In the genomic region with DNA sequence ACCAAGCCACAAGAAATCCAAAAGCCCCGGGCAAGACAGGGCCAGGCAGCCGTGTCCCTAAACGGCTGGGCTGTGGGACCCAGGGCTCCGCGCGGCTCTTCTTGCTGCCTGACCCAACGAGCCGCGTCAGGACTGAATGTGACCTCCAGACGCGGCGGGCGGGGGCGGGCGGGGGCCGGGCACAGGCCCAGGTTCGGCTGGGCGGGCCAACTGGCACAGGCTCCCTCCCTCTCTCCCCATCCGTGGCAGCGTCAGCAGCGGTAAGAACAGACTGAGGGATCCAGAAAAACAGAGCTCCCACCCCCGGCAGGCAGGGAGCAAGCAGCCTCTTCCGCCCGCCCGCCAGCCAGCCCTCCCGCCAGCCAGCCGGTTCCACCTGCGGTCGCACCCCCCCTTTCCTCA, we compare ENCODE assay signal across 8 mouse cellular contexts. TPM values are rescaled to one million over a fixed set of nuclear protein-coding genes. Genes with fewer than 3 reads are reported as not detected.
DNase-seq lines count a peak whose midpoint lies in the region; ATAC-seq and TF ChIP-seq lines count a peak whose summit lies in the region.

No protein-coding gene starts in this region.

- no peak for TF ChIP-seq CTCF in kidney, postnatal 0 days (IDR thresholded peaks at IDR 0.05; ENCODE audit: low read depth)

- H3K4me1 ChIP-seq in forebrain, embryonic 10.5 days = peaks cover 86% of the 10 kb centered on the region
- H3K4me1 ChIP-seq in heart, embryonic 14.5 days (ENCODE audit: control insufficient read depth in 2 of 2, insufficient read depth in 2 of 2, low read length in 2 of 2) = peaks cover 54 to 83% of the 10 kb centered on the region in 2 experiments
- H3K4me1 ChIP-seq in kidney, postnatal 0 days (replicated peaks; ENCODE audit: insufficient read depth, low read length) = peaks cover 47% of the 10 kb centered on the region
- peaks cover 39% of the 10 kb centered on the region for H3K4me1 ChIP-seq in midbrain, embryonic 16.5 days (ENCODE audit: control insufficient read depth, insufficient read depth, low read length)

- H3K27ac ChIP-seq in forebrain, embryonic 10.5 days = peak overlapping the region; percentile 78
- H3K27ac ChIP-seq in heart, embryonic 14.5 days (replicated peaks in 1 of 2; ENCODE audit: control insufficient read depth in 1 of 2, insufficient read depth in 1 of 2, low read depth in 2 of 2, low read length in 2 of 2) = peak overlapping the region; percentile 34 to 83; a peak in 3 of 4 replicates
- H3K27ac ChIP-seq in kidney, postnatal 0 days = peak overlapping the region; percentile 81
- peak overlapping the region; percentile 23 for H3K27ac ChIP-seq in midbrain, embryonic 16.5 days (ENCODE audit: low read length)

- 1% methylated on average over 27 of the region's 29 CpGs for WGBS in forebrain, embryonic 10.5 days
- WGBS in heart, embryonic 14.5 days = 2% methylated on average over 27 of the region's 29 CpGs
- 2% methylated on average over 28 of the region's 29 CpGs for WGBS in kidney, postnatal 0 days
- 1% methylated on average over 24 of the region's 29 CpGs for WGBS in midbrain, embryonic 16.5 days

- ATAC-seq in heart, embryonic 14.5 days (ENCODE audit: insufficient number of reproducible peaks, insufficient read depth, low FRiP score, low read depth) = peak; percentile 37
- ATAC-seq in kidney, postnatal 0 days (replicated peaks; ENCODE audit: low FRiP score, low read depth) = peak; percentile 58
- ATAC-seq in midbrain, embryonic 16.5 days = peak; percentile 57

- H3K4me3 ChIP-seq in forebrain, embryonic 10.5 days = peak overlapping the region; percentile 48
- H3K4me3 ChIP-seq in heart, embryonic 14.5 days (ENCODE audit: control insufficient read depth in 1 of 2, insufficient read depth in 1 of 2, low read depth in 1 of 2, low read length in 2 of 2) = peak overlapping the region; percentile 35 to 39
- peak overlapping the region; percentile 21 for H3K4me3 ChIP-seq in kidney, postnatal 0 days (replicated peaks; ENCODE audit: low read depth, low read length)
- peak overlapping the region; percentile 32 for H3K4me3 ChIP-seq in midbrain, embryonic 16.5 days (ENCODE audit: low read depth, low read length)

- DNase-seq in spleen, adult 18-20 months = peak; percentile 22 to 35
- no peak for DNase-seq in spleen, postnatal 14 days (ENCODE audit: low spot score in 2 of 2)
- DNase-seq in forebrain, embryonic 10.5 days (ENCODE audit: extremely low spot score, low spot score) = no peak
- peak; percentile 81 for DNase-seq in kidney, postnatal 0 days (ENCODE audit: low spot score)
- DNase-seq in liver = peak; percentile 37
- DNase-seq in telencephalon, adult 2 months (ENCODE audit: low read depth, low spot score) = peak; percentile 77

- H3K9ac ChIP-seq in heart, embryonic 14.5 days (ENCODE audit: low read length) = peak overlapping the region; percentile 72
- H3K9ac ChIP-seq in kidney, postnatal 0 days (ENCODE audit: low read depth, low read length) = peak overlapping the region; percentile 44; the same call in 1 of the 2 replicates
- peak overlapping the region; percentile 67 for H3K9ac ChIP-seq in midbrain, embryonic 16.5 days (ENCODE audit: low read depth, low read length)

- H3K4me2 ChIP-seq in heart, embryonic 14.5 days (ENCODE audit: low read length) = peak overlapping the region; percentile 69
- peak overlapping the region; percentile 58 for H3K4me2 ChIP-seq in kidney, postnatal 0 days (ENCODE audit: low read length)
- H3K4me2 ChIP-seq in midbrain, embryonic 16.5 days (ENCODE audit: low read length) = peak overlapping the region; percentile 68

- H3K9me3 ChIP-seq in forebrain, embryonic 10.5 days = no peaks in the 10 kb centered on the region
- no peaks in the 10 kb centered on the region for H3K9me3 ChIP-seq in heart, embryonic 14.5 days (ENCODE audit: control insufficient read depth, low read length)
- H3K9me3 ChIP-seq in kidney, postnatal 0 days (replicated peaks; ENCODE audit: low read length) = no peaks in the 10 kb centered on the region
- no peaks in the 10 kb centered on the region for H3K9me3 ChIP-seq in midbrain, embryonic 16.5 days (replicated peaks; ENCODE audit: control insufficient read depth, low read length, poor library complexity, severe bottlenecking)

- peaks cover 27% of the 10 kb centered on the region for H3K27me3 ChIP-seq in forebrain, embryonic 10.5 days (ENCODE audit: poor library complexity, severe bottlenecking)
- no peaks in the 10 kb centered on the region for H3K27me3 ChIP-seq in heart, embryonic 14.5 days (ENCODE audit: control insufficient read depth, insufficient read depth, low read length)
- H3K27me3 ChIP-seq in kidney, postnatal 0 days (ENCODE audit: insufficient read depth, low read length) = no peaks in the 10 kb centered on the region
- no peaks in the 10 kb centered on the region for H3K27me3 ChIP-seq in midbrain, embryonic 16.5 days (ENCODE audit: control insufficient read depth, insufficient read depth, low read depth, low read length)

- H3K36me3 ChIP-seq in forebrain, embryonic 10.5 days (replicated peaks) = peaks cover 55% of the 10 kb centered on the region
- H3K36me3 ChIP-seq in heart, embryonic 14.5 days (ENCODE audit: control insufficient read depth, insufficient read depth, low read length) = peaks cover 13% of the 10 kb centered on the region
- H3K36me3 ChIP-seq in kidney, postnatal 0 days (ENCODE audit: insufficient read depth, low read length) = peaks cover 21% of the 10 kb centered on the region; the same call in 1 of the 2 replicates
- no peaks in the 10 kb centered on the region; the same call in 1 of the 2 replicates for H3K36me3 ChIP-seq in midbrain, embryonic 16.5 days (ENCODE audit: control insufficient read depth, insufficient read depth, low read length)

RNA-seq across cellular contexts. Expression of a gene that starts 55.2 kb away (rescaled TPM):
- polyA plus RNA-seq in forebrain, embryonic 10.5 days (2016; fragmentation: Nextera tagmentation; extraction: Ambion mirVana) = 3.4 and 4.3 TPM in 2 replicates
- polyA plus RNA-seq in heart, embryonic 14.5 days (2014; fragmentation: Nextera tagmentation; extraction: Ambion mirVana) = 1.3 and 1.6 TPM in 2 replicates
- polyA plus RNA-seq in kidney, postnatal 0 days (2015; fragmentation: Nextera tagmentation; extraction: Ambion mirVana) = 8.5 and 9.1 TPM in 2 replicates
- polyA plus RNA-seq in midbrain, embryonic 16.5 days (2015; fragmentation: Nextera tagmentation; extraction: Ambion mirVana) = 4.9 and 7.1 TPM in 2 replicates

Comparison
In these comparisons a context has a peak if more than half of its experiments do, and no peak if none do; other contexts are left out.
1. DNase-seq: peak in spleen, adult 18-20 months (2 of 2), kidney, postnatal 0 days (single experiment), liver (single experiment) and telencephalon, adult 2 months (single experiment); none in spleen, postnatal 14 days (0 of 2) and forebrain, embryonic 10.5 days (single experiment).
2. H3K27ac ChIP-seq: peak in every context shown above with its lines; median percentile 81 in kidney, postnatal 0 days; 78 in forebrain, embryonic 10.5 days; 58 in heart, embryonic 14.5 days; 23 in midbrain, embryonic 16.5 days.
3. Peak in every context shown above with its lines, with median percentiles within 50 percentile points of each other: H3K4me3 ChIP-seq, ATAC-seq, H3K4me2 ChIP-seq and H3K9ac ChIP-seq.